Mouse (Mus musculus) kidney, postnatal 0 days (tissue): Measurements from ENCODE around the gene Greb1. TPM values are rescaled to one million over a fixed set of nuclear protein-coding genes. Genes with fewer than 3 reads are reported as not detected.
A peak's percentile ranks its signal among the peaks of the same experiment; 100 is the strongest.

Source experiments
- ATAC-seq: fragments of 200-750 bp; cut with Nextera tagmentation; replicated peaks from 2 replicates; pipeline ENCODE4 v1.8.0; 2017; ENCODE audit warnings: low read depth, moderate number of reproducible peaks, moderate TSS enrichment, moderate library complexity; ENCODE audit not compliant: low FRiP score
- DNase-seq: peaks from one replicate; pipeline ENCODE4 v3.0.0-alpha.2; 2016; ENCODE audit warnings: low spot score
- H3K27ac ChIP-seq: fragments of 300-500 bp; sonication (generic); 2 replicates; pipeline ENCODE4 v1.5.1; 2014; ENCODE audit warnings: mild to moderate bottlenecking
- H3K27me3 ChIP-seq: fragments of 300-500 bp; sonication (generic); 2 replicates; pipeline ENCODE4 v1.6.1; 2014; ENCODE audit warnings: low read length, mixed read lengths; ENCODE audit not compliant: insufficient read depth
- H3K36me3 ChIP-seq: fragments of 300-500 bp; sonication (generic); 2 replicates; pipeline ENCODE4 v1.6.1; 2014; ENCODE audit warnings: low read length, mixed read lengths; ENCODE audit not compliant: insufficient read depth
- H3K4me1 ChIP-seq: fragments of 300-500 bp; sonication (generic); replicated peaks from 2 replicates; pipeline ENCODE4 v1.6.1; 2014; ENCODE audit warnings: antibody characterized with exemption, low read length, mixed read lengths; ENCODE audit not compliant: insufficient read depth
- H3K4me2 ChIP-seq: fragments of 300-500 bp; sonication (generic); 2 replicates; pipeline ENCODE4 v1.6.1; 2014; ENCODE audit warnings: mild to moderate bottlenecking, low read length, moderate library complexity, mixed read lengths
- H3K4me3 ChIP-seq: fragments of 300-500 bp; sonication (generic); replicated peaks from 2 replicates; pipeline ENCODE4 v1.5.1; 2014; ENCODE audit warnings: low read depth, low read length
- H3K9ac ChIP-seq: fragments of 300-500 bp; sonication (generic); 2 replicates; pipeline ENCODE4 v1.6.1; 2014; ENCODE audit warnings: low read depth, low read length
- H3K9me3 ChIP-seq: fragments of 300-500 bp; sonication (generic); replicated peaks from 2 replicates; pipeline ENCODE4 v1.6.1; 2016; ENCODE audit warnings: low read length, inconsistent platforms, mixed read lengths
- CTCF ChIP-seq: IDR thresholded peaks from 2 replicates; pipeline ENCODE4 v1.5.1; 2016; ENCODE audit warnings: antibody characterized with exemption, low read depth, mild to moderate bottlenecking, moderate library complexity
- WGBS: fragments of 180-500 bp; shearing (Covaris S2); extraction: QIAGEN DNeasy Blood & Tissue Kit; methylation state at CpG from one replicate; pipeline ENCODE4 v1.1.7; 2014; 5-methylcytosine and 5-hydroxymethylcytosine counted together
- polyA plus RNA-seq: library from polyadenylated mRNA; unstranded; fragments of >200 nt; fragmentation: Nextera tagmentation; extraction: Ambion mirVana; gene quantifications from 2 replicates; pipeline ENCODE4 v1.2.1, GENCODE M21; 2015

Greb1 gene
- polyA plus RNA-seq, 1 experiment from 2014 or later = 1.3 TPM

DNA sequence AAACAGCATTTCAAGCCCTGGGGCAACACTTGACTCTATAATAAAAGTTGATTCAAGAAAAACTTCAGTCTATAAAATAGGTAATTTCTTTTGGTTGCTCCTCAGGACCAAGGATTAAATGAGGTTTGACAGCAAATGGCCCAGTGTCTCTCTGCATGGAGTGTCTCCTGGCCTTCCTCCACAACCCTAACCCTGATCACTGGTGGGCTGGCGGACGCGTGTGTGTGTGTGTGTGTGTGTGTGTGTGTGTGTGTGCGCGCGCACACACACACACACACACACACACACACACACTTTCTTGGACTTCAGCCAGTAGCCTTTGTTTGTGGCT is 793 bp downstream of the Greb1 start:
- Histone ChIP-seq H3K9me3 (no peaks in the 10 kb centered on the region), H3K9ac (0 out of 2 replicates have a peak overlapping the region, but pooled peaks have one; percentile 59), H3K27ac (no peak overlapping the region), H3K36me3 (no peaks in the 10 kb centered on the region), H3K4me3 (peak overlapping the region; percentile 53), H3K4me1 (peaks cover 9% of the 10 kb centered on the region; the same call in 1 of the 2 replicates), H3K27me3 (no peaks in the 10 kb centered on the region), H3K4me2 (peak overlapping the region; percentile 94)
- TF ChIP-seq CTCF = no peak
- DNase-seq = no peak
- 30% methylated on average over 6 of the region's 6 CpGs for WGBS
- ATAC-seq = no peak

- no peak for ATAC-seq
- H3K4me3 ChIP-seq = no peak overlapping the region
- DNase-seq = no peak
- H3K9me3 ChIP-seq = no peaks in the 10 kb centered on the region
- TF ChIP-seq CTCF = no peak
- H3K36me3 ChIP-seq = no peaks in the 10 kb centered on the region
- whole genome bisulfite sequencing = 47% methylated on average over 3 of the region's 3 CpGs
- H3K27ac ChIP-seq = no peak overlapping the region
- H3K4me1 ChIP-seq = peaks cover 9% of the 10 kb centered on the region; the same call in 1 of the 2 replicates
- H3K4me2 ChIP-seq = peak overlapping the region; percentile 14; the same call in 1 of the 2 replicates
- H3K9ac ChIP-seq = no peak overlapping the region
- H3K27me3 ChIP-seq = no peaks in the 10 kb centered on the region
Observed at GRCm38 (mm10) chr12:16798894-16799293, 1.8 kb downstream of the Greb1 start.

GRCm38 (mm10) chr12:16795781-16796180 is 4.9 kb downstream of the Greb1 start:
- H3K4me1 ChIP-seq = peaks cover 7% of the 10 kb centered on the region; the same call in 1 of the 2 replicates
- H3K9ac ChIP-seq = no peak overlapping the region
- no peak for DNase-seq
- 86% methylated on average over 3 of the region's 3 CpGs for WGBS
- no peak overlapping the region for H3K4me3 ChIP-seq
- H3K36me3 ChIP-seq = no peaks in the 10 kb centered on the region
- TF ChIP-seq CTCF = no peak
- H3K9me3 ChIP-seq = no peaks in the 10 kb centered on the region
- H3K27ac ChIP-seq = no peak overlapping the region
- H3K27me3 ChIP-seq = no peaks in the 10 kb centered on the region
- H3K4me2 ChIP-seq = no peak overlapping the region
- no peak for ATAC-seq

DNA sequence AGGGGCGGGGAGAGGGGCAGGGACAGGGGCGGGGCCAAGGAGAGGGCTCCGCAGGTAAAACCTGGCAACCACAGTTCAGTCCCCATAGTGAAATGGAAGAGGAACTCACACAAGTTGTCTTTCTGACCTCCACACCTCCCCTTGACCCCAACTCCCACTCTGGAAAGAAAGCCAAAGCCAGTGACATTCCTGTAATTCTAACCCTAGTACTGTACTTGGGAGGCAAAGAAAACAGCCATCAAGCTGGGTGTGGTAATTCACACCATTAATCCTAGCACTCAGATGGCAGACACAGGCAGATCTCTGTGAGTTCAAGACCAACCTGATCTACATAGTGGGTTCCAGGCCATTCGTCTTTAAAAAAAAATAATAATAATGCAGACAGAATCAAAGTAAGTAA is 7.3 kb downstream of the Greb1 start:
- Histone ChIP-seq H3K9ac (no peak overlapping the region), H3K27ac (no peak overlapping the region), H3K4me3 (no peak overlapping the region), H3K9me3 (no peaks in the 10 kb centered on the region), H3K4me2 (no peak overlapping the region), H3K36me3 (no peaks in the 10 kb centered on the region), H3K4me1 (no peaks in the 10 kb centered on the region), H3K27me3 (no peaks in the 10 kb centered on the region)
- ATAC-seq (no peak), DNase-seq (no peak)
- WGBS = 73% methylated on average over 4 of the region's 4 CpGs
- no peak for TF ChIP-seq CTCF

DNA sequence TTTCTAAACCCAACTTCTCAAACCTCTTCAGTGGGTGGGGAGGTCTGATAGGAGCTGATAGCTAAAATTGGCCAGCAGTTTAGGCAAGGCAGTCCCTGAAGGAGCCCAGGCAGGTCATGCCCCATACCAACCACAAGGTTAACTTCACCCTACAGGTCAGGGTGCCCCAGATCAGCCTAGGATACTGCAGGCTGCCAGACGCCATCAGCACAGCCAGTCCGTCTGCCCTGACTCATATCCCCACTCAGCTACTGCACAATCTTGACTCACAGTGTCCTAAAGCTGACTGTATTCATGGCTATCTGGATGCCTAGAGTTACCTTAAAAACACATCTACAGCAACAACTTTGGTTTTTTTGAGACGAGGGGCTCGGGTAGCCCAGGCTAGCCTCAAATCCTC is 10.2 kb downstream of the Greb1 start:
- WGBS = 59% methylated on average over 4 of the region's 4 CpGs
- Histone ChIP-seq H3K27me3 (no peaks in the 10 kb centered on the region), H3K4me1 (no peaks in the 10 kb centered on the region), H3K4me3 (no peak overlapping the region), H3K4me2 (no peak overlapping the region), H3K9me3 (no peaks in the 10 kb centered on the region), H3K36me3 (no peaks in the 10 kb centered on the region), H3K9ac (no peak overlapping the region), H3K27ac (no peak overlapping the region)
- ATAC-seq (no peak), DNase-seq (no peak)
- no peak for TF ChIP-seq CTCF

DNA sequence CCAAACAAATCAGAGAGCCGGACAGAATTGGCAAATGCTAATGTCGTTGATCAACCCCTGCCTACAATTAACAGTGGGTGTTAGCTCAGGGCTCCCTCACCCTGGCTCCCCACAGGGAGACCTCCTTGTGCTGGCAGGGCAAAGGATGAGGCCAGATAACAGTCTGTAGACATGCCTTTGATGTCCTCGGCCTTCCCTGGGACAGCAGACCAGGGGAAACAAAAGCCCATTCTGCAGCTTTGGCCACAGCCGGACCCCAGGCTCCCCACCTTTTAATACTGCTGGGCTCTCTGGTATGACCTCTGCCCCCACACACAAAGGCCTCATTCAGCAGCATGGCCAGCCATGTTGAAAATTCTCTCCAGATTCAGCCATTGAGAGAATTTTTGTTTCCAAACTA is 10.9 kb downstream of the Greb1 start:
- Histone ChIP-seq H3K4me3 (no peak overlapping the region), H3K36me3 (no peaks in the 10 kb centered on the region), H3K27ac (no peak overlapping the region), H3K9ac (no peak overlapping the region), H3K4me1 (no peaks in the 10 kb centered on the region), H3K9me3 (no peaks in the 10 kb centered on the region), H3K4me2 (no peak overlapping the region), H3K27me3 (no peaks in the 10 kb centered on the region)
- WGBS = 38% methylated on average over 4 of the region's 4 CpGs
- DNase-seq (no peak), ATAC-seq (no peak)
- TF ChIP-seq CTCF = no peak

DNA sequence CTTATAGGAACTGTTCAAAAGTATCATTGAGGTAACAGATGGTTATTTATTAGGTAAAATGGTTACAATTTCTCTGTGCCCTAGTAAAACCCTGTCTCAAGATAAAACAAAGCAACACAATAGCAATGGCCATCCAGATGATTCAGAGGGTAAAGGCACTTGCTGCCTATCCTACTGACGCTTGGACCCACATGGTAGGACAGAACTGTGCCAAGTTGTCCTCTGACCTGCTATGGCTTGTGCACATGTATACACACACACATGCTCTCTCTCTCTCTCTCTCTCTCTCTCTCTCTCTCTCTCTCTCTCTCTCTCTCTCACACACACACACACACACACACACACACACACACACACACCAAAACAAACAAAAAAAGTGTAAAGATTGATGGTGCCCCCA is 11.5 kb downstream of the Greb1 start:
- Histone ChIP-seq H3K9ac (no peak overlapping the region), H3K9me3 (no peaks in the 10 kb centered on the region), H3K27ac (no peak overlapping the region), H3K4me1 (no peaks in the 10 kb centered on the region), H3K27me3 (no peaks in the 10 kb centered on the region), H3K36me3 (no peaks in the 10 kb centered on the region), H3K4me2 (no peak overlapping the region), H3K4me3 (no peak overlapping the region)
- no peak for TF ChIP-seq CTCF
- no peak for DNase-seq
- 67% methylated on average over 1 of the region's 1 CpGs for WGBS
- ATAC-seq = no peak
